Mouse (Mus musculus) cerebellum, postnatal 10 days (tissue): Measurements from ENCODE around the gene Nabp1.
"Not testable (repeated sequence)": the region's sequence is repeated elsewhere in the genome, so short reads cannot be mapped to it uniquely, and the experiment has no call there.

Source experiments
- DNase-seq, 2 experiments: peaks; one replicate each; pipeline ENCODE4 v3.0.0; 2021; ENCODE audit warnings: mixed read lengths in 2 of 2

Nabp1 gene

DNA sequence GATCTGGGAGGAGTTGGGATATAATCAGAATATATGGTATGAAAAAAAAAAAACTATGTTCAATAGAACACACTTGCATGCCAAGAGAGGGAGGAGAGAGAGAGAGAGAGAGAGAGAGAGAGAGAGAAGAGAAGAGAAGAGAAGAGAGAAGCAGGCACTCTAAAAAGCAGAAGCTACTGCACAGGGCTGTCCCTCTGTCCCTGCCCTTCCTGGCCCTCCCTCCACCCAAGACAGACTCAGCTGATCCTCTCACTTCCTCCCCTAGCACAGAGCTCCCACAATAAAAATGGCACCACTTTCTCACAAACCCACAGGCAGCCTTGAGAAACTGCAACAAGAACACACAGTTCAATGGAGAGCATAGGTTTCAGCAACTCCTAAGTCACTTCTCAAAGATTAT lies 2.2 kb upstream of the Nabp1 start:
- DNase-seq, result no peak

GRCm38 (mm10) chr1:51479691-51480090 lies 1.5 kb upstream of the Nabp1 start:
- DNase-seq, result no peak

DNA sequence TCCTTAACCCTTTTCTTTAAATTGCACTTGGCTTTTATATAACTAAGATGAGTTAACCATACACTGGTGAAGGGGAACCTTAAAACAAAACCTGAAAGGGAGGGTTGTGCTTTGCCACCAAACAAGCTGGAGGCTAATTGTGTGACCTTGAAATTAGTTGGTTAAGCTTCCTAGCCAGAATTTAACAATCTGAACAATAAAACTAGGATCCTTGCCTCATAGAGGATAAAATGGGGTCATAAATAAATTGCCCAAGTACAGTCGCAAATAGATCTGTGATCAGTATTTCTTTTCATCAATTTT lies 753 bp upstream of the Nabp1 start:
- DNase-seq, result no peak

DNA sequence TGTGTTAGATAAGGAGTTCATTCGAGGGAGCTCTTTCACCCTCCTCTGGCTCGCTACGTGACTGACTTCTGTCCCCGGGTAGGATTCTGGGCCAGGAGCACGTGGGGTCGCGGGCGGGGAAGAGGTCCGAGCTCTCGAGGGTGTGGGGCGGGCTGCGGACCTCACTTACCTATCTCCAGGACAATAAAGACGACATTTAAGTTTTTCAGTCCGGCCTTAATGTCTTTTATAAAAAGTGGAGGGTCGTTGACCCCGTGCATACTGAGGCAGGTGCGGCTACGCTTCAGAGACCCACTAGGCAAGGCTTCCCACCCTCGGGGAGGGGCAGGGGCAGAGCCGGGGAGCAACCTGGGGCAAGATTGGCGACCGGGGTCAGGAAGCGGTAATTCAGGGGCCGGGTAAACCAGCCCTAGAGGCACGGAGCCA lies 556 bp downstream of the Nabp1 start:
- DNase-seq, result peak; percentile 62 to 65

GRCm38 (mm10) chr1:51476405-51476804 lies 1.8 kb downstream of the Nabp1 start:
- DNase-seq, result no peak

GRCm38 (mm10) chr1:51468077-51468476 lies 10.1 kb downstream of the Nabp1 start:
- DNase-seq, result no peak

DNA sequence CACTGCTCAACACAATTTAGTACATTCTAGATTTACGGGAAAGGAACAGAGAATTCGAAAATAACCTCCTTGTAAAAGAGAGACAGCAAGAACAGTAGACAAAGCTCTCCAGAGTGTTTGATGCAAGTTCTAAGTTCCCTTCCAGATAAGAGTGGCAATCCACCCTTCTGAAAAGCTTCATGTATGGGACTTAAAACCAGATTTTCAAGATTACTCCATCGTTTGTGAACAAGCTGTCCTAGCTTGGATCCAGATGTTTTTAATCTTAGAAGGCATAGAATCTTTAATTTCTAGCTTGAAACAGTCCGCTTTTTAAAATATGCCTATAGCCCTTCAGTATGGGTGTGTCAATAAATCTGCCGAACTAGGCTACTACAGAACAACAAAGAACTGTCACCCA lies 11.0 kb downstream of the Nabp1 start:
- no peak for DNase-seq

DNA sequence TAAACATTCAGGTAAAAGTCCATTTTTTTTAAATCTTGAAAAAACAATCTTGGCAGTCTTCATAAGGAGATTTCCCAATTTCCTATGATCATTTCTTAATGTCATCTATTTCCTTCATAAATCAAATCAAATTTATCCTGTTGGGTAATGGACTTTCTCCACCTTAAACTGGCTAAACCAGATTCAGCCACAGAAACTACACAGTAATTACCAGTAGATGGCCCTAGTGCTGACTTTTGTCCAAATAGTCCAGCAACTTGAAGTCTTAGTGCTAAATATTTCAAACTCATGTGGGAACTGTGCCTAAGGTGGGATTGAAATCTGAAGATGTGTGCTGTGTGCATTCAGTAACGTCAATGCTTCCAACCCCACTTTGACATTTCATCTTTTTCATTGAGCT lies 11.8 kb downstream of the Nabp1 start:
- DNase-seq, result peak; percentile 35 to 57

- peak in 1 of 2 experiments; percentile 14 for DNase-seq
Measured at GRCm38 (mm10) chr1:51465285-51465684, 12.9 kb downstream of the Nabp1 start.

DNA sequence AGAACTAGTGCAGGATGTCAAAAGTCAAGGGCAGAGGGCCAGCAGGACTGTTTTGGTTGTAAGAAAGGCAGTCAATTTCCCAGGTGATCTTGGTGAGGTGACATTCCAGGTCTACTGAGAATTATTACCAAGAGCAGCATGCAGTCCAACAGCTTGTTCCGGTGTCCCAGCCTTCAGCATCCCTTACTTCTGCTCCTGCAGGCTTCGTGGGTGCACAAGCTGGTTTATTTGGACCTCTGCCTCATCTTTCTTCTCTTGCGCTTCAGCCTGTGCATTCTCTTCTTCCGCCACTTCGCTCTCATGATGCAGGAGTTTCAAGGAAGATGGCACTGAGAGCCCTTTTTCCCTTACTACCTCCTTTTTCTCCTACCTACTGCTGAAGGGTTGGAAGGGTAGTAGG lies 15.2 kb downstream of the Nabp1 start:
- peak; percentile 22 to 36 for DNase-seq

DNA sequence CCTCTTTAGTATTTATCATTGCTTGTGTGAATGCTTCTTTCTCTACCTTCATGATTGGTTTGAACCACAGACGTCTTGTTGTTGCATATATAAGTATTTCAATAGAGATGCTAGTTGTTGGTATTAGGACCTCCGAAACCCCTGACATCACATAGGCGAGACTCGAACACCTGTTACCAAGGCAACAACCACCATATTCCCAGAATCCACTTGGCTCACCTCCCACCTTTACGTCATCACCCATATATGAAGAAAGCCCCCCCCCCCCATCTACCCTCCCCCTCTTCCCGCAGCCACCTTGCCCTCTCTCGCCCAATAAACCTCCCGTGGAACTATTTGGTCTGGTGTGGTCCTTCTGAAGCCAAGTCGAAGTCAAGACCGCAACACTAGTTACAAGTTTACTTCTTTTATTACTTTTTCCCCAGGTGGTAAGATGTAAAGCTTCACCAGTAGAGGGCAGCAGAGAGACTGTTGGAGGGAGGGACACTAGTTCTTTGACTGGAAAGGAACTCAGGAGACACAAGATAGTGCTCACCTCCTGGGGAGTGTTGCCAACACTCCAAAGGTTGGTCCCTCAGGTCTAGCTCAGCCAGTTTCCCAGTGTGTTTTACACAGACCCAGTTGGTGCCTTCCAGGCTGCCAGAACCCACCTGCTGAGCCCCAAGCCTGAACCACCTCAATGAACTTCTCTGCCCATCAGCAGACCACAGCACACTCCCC lies 19.3 kb downstream of the Nabp1 start:
- DNase-seq, result peak; percentile 60 to 77

DNA sequence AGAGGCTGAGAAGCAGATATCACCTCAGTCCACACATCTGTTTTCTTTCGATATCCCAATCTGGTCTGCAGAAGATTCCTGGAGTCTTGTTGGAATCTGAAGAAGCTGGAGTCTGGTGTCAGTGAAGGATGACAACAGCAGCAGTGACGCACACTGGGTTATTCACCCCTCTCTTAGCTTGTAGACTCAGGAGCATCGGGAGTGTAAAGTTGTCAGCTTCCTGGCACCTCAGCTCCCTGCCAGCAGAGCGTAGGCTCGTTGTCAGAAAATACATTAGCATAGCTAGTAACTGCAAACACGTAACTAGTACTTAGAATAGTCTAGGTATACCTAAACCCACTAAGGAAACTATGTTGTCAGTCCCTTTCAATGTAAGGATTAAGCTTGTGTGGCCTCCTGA lies 20.1 kb downstream of the Nabp1 start:
- DNase-seq, result no peak

DNA sequence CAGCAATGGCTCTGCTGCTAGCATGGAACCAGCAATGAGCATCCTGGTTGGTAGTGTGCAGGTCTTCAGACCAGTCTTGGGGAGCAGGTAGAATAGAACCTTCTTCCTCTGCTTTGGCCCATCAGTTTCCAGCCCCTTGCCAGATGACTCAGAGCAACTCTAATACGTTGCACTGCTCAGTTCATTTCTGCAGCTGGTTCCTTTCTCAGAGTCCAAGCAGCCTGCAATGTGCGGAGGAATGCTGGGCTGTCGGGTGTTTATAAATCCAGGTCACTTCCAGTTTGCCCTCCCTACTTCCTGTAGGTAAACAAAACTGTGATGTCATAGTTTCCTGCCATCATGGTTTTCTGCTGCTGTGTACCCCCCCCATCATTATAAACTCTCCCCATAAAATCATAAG lies 21.0 kb downstream of the Nabp1 start:
- no peak for DNase-seq

DNA sequence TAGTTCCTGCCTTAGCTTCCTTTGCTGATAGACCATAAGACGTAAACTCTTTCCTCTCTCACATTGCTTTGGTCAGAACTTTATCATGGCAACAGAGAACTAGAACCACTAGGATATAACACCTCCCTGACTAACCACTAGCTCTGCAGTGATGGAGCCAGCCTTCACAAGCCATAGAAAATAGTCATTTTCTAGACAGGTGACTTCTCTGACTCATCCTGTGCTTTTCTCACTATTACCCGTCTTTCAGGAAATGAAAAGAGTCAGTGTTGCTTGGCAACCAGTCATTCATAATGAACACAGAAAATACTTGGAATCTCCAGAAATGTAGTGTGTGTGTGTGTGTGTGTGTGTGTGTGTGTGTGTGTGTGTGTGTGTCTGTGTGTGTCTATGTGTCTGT lies 29.4 kb downstream of the Nabp1 start:
- no peak for DNase-seq

DNA sequence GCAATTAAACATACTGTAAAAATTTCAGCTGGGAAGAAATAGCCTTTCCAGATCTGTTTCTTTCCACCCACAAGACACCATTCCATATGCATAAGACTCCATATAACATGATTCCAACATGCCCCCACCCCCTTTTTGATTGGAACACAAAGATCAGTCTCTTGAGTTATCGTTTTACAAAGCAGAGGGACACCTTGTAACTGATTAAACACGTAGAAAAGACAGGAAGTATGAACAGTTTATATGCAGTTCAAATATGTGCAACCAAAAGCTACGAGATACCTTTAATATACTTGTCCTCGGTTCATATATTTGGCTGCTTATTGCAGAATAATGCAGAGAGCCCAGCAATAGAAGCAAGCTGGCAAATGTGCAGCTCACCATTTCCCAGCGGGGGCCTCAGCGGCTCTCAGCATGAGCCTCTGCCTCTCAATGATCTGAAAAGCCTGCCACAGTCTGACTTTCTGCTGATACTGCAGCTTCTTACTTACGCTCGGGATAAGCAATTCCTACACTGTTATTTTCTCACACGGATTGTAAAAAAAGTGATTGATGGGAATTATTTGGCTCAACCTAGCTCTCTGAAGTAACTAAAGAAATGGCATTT lies 32.3 kb downstream of the Nabp1 start:
- peak; percentile 78 to 84 for DNase-seq

GRCm38 (mm10) chr1:51445161-51445853 lies 32.9 kb downstream of the Nabp1 start:
- no peak for DNase-seq

DNA sequence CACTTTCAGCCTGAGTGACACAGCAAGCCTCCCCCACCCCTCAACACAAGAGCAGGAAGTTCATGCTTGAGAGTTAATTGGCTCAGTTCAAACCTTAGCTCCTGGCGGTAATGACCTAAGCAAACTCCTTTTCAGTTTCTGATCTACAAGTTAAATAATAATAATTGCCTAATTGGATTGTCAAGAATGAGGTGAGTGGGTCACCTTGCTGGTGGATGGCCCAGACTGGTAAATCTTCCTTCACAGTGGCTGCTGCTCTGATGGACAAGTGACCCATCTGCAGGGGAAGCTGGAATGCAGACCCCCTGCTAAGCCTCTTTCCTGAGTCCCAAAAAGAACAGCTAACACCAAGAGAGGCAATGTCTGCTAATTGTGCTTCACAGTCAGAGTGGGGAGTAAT lies 48.5 kb downstream of the Nabp1 start:
- no peak for DNase-seq

GRCm38 (mm10) chr1:51426298-51426697 lies 51.9 kb downstream of the Nabp1 start:
- DNase-seq, result no peak

DNA sequence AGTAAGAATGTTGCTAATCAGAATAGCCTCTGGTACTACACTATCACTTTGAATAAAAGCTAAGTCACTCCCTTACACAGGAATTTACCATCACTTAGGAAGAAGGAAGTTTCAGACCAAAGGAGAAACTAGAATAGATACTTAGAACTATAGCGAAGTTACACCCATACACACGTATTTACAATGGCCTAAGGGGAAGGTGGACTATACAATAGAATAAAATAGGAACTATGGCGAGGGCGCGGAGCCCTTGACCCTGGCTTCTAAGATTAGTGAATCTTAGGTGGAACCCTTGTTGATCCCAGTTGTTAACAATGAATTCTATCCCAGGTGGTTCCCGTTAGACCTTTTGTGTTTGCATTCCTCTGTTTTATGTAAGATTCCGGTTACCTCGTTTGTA lies 57.2 kb downstream of the Nabp1 start:
- not testable (repeated sequence) for DNase-seq

GRCm38 (mm10) chr1:51418753-51419152 lies 59.5 kb downstream of the Nabp1 start:
- no peak for DNase-seq
